Mouse (Mus musculus): ENCODE data around the gene Wdr45.

Gene Wdr45

GRCm38 (mm10) chrX:7763631-7764393 lies 49.7 kb downstream of the Wdr45 start:
- DNase-seq (ENCODE audit: low spot score in 2 of 2), result no peak

DNA sequence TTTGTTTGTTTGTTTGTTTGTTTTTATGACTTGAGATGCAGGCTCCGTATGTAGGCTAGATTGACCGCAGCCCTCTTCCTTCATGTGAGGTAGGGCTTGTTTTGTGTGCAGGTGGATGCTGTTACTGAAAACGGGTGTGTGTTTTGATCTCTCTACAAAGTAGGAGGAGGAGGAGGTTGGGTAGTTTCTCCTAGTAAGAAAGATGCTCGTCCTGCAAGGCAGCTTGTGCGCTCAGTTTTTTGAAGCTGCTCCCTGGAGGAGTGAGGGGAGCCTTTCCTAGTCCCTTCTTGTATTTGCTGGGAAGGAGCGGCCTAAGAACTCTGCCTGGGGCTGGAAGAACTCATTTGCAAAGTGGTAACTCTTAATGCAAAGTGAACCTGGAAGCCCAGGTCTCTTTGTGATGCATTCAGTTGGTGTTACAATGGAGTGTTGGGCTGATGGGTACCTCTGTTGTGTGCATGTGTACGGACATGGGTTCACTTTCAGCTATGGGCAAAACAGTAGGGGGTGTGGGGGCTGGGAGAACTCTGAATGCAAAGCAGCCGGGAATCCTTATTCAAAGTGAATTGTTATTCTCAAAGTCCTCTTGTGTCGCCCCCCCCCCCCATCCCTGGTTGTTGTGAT lies 50.6 kb downstream of the Wdr45 start:
- DNase-seq (ENCODE audit: low spot score in 2 of 2), result no peak

DNA sequence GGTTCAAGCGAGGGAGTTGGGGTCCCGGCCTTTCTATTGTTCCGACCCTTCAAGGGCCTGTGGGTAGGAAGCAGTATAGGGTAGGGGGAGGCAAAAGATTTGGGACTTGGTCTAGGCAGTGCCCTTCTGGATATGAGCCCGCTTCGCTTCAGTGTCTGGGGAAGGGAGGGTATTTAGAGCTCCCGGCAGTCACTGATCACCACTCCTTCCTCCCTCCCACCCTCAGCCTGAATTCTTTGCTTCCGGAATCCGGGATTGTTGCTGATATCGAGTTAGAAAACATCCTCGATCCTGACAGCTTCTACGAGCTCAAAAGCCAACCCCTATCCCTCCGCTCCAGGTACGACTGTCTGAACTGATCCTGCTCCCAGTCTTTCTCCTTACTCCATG lies 51.1 kb downstream of the Wdr45 start:
- no peak for DNase-seq (ENCODE audit: low spot score in 2 of 2)

DNA sequence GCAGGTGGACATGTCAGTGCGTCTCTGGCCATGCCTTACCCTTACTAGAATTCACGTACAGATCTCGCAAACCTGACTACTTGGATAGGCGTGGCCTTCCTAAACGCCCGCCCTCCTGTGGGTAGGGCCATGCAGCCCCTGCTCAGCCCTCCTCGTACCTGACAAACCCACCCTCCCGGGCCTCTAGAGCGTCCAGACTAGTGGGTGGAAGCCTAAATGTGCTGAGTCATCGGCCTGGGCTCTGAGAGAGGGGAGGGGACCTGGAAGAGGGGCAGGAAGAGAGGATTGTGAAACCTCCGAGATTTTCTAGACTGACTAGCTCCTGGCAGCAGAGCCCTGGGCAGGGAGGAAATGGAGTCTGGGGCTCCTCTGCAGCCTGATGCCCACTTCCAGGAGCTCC lies 51.6 kb downstream of the Wdr45 start:
- no peak for DNase-seq (ENCODE audit: low spot score in 2 of 2)

DNA sequence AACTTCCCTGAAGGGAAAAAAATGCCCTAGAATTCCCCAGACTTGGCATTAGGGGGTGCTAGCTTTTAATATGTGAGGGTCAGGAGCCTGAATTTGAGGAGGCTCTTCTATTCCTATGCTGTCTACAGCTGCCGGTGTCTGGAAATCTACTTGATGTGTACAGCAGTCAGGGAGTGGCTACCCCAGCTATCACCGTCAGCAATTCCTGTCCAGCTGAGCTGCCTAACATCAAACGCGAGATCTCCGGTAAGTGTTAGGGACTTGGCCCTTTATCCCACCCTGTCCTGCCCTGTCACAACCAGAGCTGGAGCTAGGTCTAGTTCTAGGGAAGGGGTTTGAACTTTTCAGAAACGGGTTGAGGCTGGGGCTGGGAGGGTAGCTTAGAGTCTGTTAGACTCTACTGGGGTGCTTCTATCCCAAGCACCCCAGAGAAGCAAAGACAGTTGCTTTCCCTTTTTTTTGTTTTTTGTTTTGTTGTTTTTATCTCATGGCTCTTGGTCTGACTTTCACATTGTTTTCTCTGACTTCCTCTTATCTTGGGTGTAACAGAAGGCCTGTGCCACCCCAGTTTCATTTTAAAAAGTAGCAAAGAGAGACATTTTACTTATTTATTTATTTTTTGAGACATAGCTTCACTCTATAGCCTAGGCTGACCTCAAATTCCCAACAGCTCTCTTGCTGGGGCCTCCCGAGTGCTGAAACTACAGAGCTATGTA lies 55.3 kb downstream of the Wdr45 start:
- no peak for DNase-seq (ENCODE audit: low spot score in 2 of 2)

DNA sequence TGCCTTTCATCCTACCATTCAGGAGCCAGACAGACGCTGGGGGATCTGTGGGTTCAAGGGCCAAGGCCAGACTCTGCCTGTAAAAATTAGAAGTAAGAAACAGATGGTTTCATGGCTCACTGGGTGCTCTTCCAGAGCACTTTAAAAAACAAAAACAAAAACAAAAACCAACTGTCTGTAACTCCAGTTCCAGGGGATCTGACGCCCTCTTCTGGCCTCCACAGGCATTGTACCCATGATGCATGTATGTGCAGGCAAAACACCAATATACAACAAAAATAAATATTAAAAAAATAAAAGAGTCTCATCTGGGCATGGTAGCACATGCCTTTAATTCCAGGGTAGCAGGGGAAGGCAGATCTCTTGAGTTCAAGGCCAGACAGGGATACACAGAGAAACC lies 58.6 kb downstream of the Wdr45 start:
- DNase-seq (ENCODE audit: low spot score in 2 of 2), result no peak

DNA sequence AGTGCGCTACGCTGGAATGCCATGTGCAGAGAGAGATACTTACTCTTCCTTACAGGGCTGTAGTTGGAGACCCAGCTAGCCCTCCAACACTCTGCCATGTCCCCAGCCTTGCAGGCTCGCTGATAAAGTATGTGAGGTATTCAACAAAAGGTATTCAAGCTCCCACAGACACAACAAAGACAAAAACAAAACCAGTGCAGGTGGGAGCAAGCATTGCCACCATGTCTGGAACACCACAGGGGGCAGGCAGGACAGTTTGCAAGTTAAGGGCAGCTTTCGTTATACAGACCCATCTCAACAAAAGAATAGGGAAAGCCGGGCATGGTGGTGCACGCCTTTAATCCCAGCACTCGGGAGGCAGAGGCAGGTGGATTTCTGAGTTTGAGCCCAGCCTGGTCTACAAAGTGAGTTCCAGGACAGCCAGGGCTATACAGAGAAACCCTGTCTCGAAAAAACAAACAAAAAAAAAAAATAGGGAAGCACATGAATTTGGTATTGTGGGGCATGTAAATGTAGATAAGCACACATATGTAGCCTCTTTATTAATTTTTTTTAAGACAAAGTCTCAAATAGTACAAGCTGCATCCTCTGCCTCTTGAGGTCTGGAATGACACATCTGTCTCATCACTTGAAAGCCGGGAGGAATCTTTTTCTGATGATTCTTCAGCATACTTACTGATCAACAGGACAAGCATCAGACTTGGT lies 61.5 kb downstream of the Wdr45 start:
- DNase-seq (ENCODE audit: low spot score in 2 of 2), result no peak

DNA sequence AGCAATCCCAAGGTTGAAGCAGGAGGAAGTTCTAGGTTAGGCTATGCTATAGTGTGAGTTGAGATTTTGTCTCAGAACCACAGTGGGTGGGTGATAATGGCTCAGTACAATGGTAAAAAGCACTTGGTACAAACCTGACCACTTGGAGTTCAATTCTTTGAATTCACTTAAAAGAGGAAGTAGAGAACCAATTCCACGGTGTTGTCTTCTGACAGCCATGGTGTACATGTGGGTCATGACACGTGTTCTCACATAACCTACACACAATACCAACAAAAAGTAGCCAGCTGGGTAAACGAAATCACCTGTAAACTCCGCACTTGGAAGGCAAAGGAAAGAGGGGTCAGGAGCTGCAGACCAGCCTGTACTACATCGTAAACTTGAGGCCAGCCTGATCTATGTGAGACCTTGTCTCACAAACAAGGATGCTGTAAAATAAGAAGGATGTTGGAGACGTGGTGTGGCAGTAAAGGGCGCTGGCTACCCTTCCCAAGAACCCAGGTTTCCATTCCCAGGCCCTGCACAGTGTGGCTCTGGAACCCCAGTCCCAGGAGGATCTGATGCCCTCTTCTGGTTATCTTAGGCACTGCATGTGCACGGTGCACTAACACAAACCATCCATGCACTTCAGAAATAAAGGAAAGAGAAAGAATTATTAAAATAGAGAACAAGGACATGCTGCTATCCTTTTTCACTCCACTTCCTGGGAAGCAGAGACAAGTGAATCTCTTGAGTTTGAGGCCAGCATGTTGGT lies 62.4 kb downstream of the Wdr45 start:
- peak in 1 of 2 experiments; percentile 63 for DNase-seq (ENCODE audit: low spot score in 2 of 2)
